Mouse (Mus musculus): ENCODE measurements around the gene Fbxl16. TPM values are rescaled to one million over a fixed set of nuclear protein-coding genes. Genes with fewer than 3 reads are reported as not detected.

The Fbxl16 gene
- polyA plus RNA-seq, 1 experiment from 2014 or later: 2.8 TPM

DNA sequence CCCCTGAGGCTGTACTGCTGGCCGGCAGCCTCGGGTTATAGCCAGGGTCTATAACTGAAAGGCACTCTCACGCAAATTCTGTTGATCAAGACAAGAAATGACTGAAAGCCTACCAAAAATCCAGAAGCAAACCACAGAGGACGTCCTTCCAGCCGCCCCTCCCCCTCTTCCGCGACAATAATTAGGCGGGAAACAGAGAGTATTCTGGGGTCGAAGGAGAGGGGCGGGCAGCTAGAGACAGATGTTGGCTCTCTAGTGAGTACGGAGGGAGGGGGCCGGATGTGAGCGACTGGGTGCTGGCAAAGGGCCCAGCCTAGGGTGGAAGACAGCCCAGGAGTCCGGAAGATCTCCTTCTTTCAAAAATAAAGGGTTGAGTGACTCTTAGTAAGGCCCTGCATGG lies 16.3 kb upstream of the Fbxl16 start, which contains the start of gene Fam173a:
Gene Fam173a (minus strand): TSS at position 287 of the 400 bp plus-strand sequence.
- no peaks in the 10 kb centered on the region for H3K27me3 ChIP-seq (ENCODE audit: control insufficient read depth, insufficient read depth, low read length)
- H3K27ac ChIP-seq (ENCODE audit: low read length): peak within 1 kb of the TSS; percentile 98
- peaks cover 37% of the 10 kb centered on the region for H3K4me1 ChIP-seq (ENCODE audit: control insufficient read depth, insufficient read depth, low read length)
- H3K4me2 ChIP-seq (ENCODE audit: low read depth, low read length): peak within 1 kb of the TSS; percentile 96
- peak within 1 kb of the TSS; percentile 93 for H3K4me3 ChIP-seq (replicated peaks; ENCODE audit: low read length)
- peak within 1 kb of the TSS; percentile 77 for H3K9ac ChIP-seq (ENCODE audit: low read length)
- H3K36me3 ChIP-seq (ENCODE audit: control insufficient read depth, insufficient read depth, low read length): 0 out of 2 replicates have a peak, but pooled peaks cover under 1% of the 10 kb centered on the region
- under 1% methylated on average over 14 of the region's 14 CpGs for WGBS
- peak; percentile 80 for ATAC-seq (ENCODE audit: insufficient read depth, low FRiP score)
- H3K9me3 ChIP-seq (replicated peaks; ENCODE audit: control insufficient read depth, low read length): no peaks in the 10 kb centered on the region

DNA sequence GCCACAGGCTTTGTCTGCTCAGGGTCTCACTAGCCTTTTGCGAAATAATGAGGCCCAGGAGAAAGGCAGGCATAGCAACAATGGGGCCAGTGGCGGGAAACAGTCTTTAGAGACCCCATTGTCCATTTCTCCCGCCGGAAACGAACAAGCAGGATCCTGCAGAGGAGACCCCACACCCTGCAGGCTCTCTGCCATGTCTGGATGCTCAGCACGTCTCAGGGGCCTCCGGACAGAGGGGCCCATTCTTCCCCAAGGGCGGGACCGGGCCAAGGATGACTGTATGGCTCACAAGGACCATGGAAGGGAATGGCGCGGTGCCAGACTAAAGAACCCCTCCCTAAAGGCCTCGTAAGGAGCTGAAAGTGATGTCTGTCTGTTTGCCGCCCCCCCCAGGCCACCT lies 14.7 kb upstream of the Fbxl16 start:
- no peak for ATAC-seq (ENCODE audit: insufficient read depth, low FRiP score)
- H3K4me3 ChIP-seq (replicated peaks; ENCODE audit: low read length): no peak overlapping the region
- H3K27me3 ChIP-seq (ENCODE audit: control insufficient read depth, insufficient read depth, low read length): no peaks in the 10 kb centered on the region
- H3K9ac ChIP-seq (ENCODE audit: low read length): no peak overlapping the region
- no peaks in the 10 kb centered on the region for H3K9me3 ChIP-seq (replicated peaks; ENCODE audit: control insufficient read depth, low read length)
- no peak overlapping the region for H3K4me2 ChIP-seq (ENCODE audit: low read depth, low read length)
- no peaks in the 10 kb centered on the region for H3K36me3 ChIP-seq (ENCODE audit: control insufficient read depth, insufficient read depth, low read length)
- H3K27ac ChIP-seq (ENCODE audit: low read length): 0 out of 2 replicates have a peak overlapping the region, but pooled peaks have one; percentile 17
- 71% methylated on average over 13 of the region's 13 CpGs for WGBS
- H3K4me1 ChIP-seq (ENCODE audit: control insufficient read depth, insufficient read depth, low read length): peaks cover 37% of the 10 kb centered on the region

DNA sequence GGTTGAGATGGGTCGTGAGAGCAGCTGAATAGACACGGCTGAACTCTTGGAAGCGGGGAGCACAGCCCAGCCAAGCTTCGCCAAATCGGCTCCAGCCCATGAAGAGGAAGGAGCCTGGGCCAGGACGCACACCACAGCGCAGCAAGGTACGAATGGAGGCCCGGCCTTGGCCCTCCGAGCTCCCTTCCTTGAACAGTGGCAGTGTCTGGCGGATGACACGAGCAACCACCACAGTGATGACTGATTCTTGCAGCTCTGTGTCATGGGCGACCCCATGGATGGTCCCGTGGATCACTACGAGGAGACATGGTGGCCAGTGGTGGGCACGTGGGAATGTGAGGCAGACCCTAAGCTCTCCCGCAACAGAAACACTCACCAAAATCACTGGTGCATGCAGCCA lies 13.9 kb upstream of the Fbxl16 start:
- peaks cover 37% of the 10 kb centered on the region for H3K4me1 ChIP-seq (ENCODE audit: control insufficient read depth, insufficient read depth, low read length)
- H3K4me3 ChIP-seq (replicated peaks; ENCODE audit: low read length): 0 out of 2 replicates have a peak overlapping the region, but pooled peaks have one; percentile 3
- no peaks in the 10 kb centered on the region for H3K9me3 ChIP-seq (replicated peaks; ENCODE audit: control insufficient read depth, low read length)
- WGBS: 88% methylated on average over 17 of the region's 17 CpGs
- no peaks in the 10 kb centered on the region for H3K36me3 ChIP-seq (ENCODE audit: control insufficient read depth, insufficient read depth, low read length)
- ATAC-seq (ENCODE audit: insufficient read depth, low FRiP score): no peak
- H3K9ac ChIP-seq (ENCODE audit: low read length): peak overlapping the region; percentile 80
- no peaks in the 10 kb centered on the region for H3K27me3 ChIP-seq (ENCODE audit: control insufficient read depth, insufficient read depth, low read length)
- no peak overlapping the region for H3K27ac ChIP-seq (ENCODE audit: low read length)
- peak overlapping the region; percentile 93; the same call in 1 of the 2 replicates for H3K4me2 ChIP-seq (ENCODE audit: low read depth, low read length)

DNA sequence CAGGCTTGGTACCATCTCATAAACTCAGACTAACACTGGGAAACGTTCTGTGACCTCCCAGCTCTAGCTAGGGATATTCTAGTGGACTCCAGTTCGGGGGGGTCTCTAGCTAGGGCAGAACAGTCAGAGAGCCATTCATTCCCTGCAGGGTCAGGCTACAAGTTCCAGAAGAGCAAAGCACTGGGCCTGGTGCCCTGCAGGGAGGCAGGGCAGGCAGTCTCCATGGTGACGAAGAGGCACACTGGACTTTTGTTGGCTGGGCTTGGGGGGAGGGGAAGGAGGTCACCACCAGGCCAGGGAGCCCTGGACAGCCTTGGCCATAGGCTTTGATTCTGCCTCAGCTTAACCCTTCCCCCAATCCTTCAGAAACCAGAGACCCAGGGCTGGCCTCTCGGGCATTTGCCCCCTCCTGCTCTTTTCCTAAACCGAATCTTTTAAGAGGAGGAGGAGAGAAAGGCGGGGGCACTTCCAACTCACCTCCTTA lies 13.2 kb upstream of the Fbxl16 start, which contains the start of gene AC134908.4:
Gene AC134908.4 (minus strand): TSS at position 51 of the 484 bp plus-strand sequence.
- H3K9ac ChIP-seq (ENCODE audit: low read length): peak within 1 kb of the TSS; percentile 80
- WGBS: 33% methylated on average over 6 of the region's 6 CpGs
- peaks cover 37% of the 10 kb centered on the region for H3K4me1 ChIP-seq (ENCODE audit: control insufficient read depth, insufficient read depth, low read length)
- H3K9me3 ChIP-seq (replicated peaks; ENCODE audit: control insufficient read depth, low read length): no peaks in the 10 kb centered on the region
- H3K4me3 ChIP-seq (replicated peaks; ENCODE audit: low read length): peak within 1 kb of the TSS; percentile 87
- peak within 1 kb of the TSS; percentile 27; the same call in 1 of the 2 replicates for H3K27ac ChIP-seq (ENCODE audit: low read length)
- H3K4me2 ChIP-seq (ENCODE audit: low read depth, low read length): peak within 1 kb of the TSS; percentile 93
- no peaks in the 10 kb centered on the region for H3K36me3 ChIP-seq (ENCODE audit: control insufficient read depth, insufficient read depth, low read length)
- H3K27me3 ChIP-seq (ENCODE audit: control insufficient read depth, insufficient read depth, low read length): no peaks in the 10 kb centered on the region
- no peak for ATAC-seq (ENCODE audit: insufficient read depth, low FRiP score)

DNA sequence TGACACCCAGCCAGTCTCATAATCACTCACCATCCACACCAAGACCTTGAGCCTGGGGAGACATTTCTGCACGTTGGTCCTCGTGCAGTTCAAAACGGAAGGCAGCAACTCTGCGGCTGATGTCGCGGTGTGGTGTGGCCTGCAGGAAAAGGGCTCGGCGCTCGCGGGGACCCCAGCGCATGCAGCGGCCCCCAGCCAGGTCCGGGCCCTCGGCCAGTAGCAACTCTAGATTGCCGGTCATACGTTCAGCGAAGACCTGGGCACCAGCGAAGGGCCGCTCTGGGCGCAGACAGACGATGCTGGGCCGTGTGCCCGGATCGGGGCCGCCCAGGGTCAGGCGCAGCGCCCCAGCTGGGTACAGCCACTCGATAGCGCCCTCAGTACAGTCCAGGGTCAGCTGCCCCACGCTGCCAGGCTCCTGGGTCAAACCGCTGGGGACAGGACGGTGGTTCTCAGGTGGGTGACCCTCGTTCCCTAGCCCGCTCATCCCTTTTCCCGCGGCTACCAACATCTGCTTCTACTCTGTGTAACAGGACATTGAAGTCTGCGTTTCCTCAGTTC lies 12.6 kb upstream of the Fbxl16 start:
- Histone ChIP-seq H3K4me1 (ENCODE audit: control insufficient read depth, insufficient read depth, low read length) (peaks cover 35% of the 10 kb centered on the region), H3K4me3 (replicated peaks; ENCODE audit: low read length) (peak overlapping the region; percentile 87), H3K9ac (ENCODE audit: low read length) (peak overlapping the region; percentile 80), H3K4me2 (ENCODE audit: low read depth, low read length) (peak overlapping the region; percentile 93), H3K9me3 (replicated peaks; ENCODE audit: control insufficient read depth, low read length) (no peaks in the 10 kb centered on the region), H3K27ac (ENCODE audit: low read length) (peak overlapping the region; percentile 27; the same call in 1 of the 2 replicates), H3K27me3 (ENCODE audit: control insufficient read depth, insufficient read depth, low read length) (no peaks in the 10 kb centered on the region), H3K36me3 (ENCODE audit: control insufficient read depth, insufficient read depth, low read length) (no peaks in the 10 kb centered on the region)
- no peak for ATAC-seq (ENCODE audit: insufficient read depth, low FRiP score)
- WGBS: 1% methylated on average over 37 of the region's 37 CpGs

DNA sequence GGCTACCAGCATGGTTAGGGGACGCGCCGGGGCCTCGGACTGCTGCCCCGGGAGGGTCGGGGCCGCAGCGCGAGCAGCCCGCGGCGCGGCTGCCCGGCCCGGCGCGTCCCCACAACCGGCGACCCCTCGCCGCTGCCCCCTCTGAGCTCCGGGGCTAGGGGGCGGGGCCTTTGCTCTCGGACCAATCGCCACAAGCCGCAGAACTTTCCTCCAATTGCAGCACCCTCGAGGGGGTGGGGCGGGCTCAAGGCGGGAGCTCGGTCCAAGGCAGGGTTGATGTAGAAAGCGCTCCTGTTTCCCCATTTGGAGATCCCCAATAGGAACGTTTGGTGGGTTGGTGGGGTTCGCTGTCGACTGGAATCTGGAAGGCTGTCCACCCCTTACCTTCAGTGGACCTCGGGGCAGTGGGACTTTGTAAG lies 11.9 kb upstream of the Fbxl16 start, which contains the start of gene Metrn:
Gene Metrn (minus strand): TSS at position 186 of the 419 bp plus-strand sequence.
- Histone ChIP-seq H3K9me3 (replicated peaks; ENCODE audit: control insufficient read depth, low read length) (no peaks in the 10 kb centered on the region), H3K4me3 (replicated peaks; ENCODE audit: low read length) (peak within 1 kb of the TSS; percentile 87), H3K4me1 (ENCODE audit: control insufficient read depth, insufficient read depth, low read length) (peaks cover 31% of the 10 kb centered on the region), H3K36me3 (ENCODE audit: control insufficient read depth, insufficient read depth, low read length) (no peaks in the 10 kb centered on the region), H3K9ac (ENCODE audit: low read length) (peak within 1 kb of the TSS; percentile 80), H3K4me2 (ENCODE audit: low read depth, low read length) (peak within 1 kb of the TSS; percentile 93), H3K27me3 (ENCODE audit: control insufficient read depth, insufficient read depth, low read length) (no peaks in the 10 kb centered on the region), H3K27ac (ENCODE audit: low read length) (peak within 1 kb of the TSS; percentile 27)
- under 1% methylated on average over 35 of the region's 35 CpGs for WGBS
- ATAC-seq (ENCODE audit: insufficient read depth, low FRiP score): peak; percentile 76

DNA sequence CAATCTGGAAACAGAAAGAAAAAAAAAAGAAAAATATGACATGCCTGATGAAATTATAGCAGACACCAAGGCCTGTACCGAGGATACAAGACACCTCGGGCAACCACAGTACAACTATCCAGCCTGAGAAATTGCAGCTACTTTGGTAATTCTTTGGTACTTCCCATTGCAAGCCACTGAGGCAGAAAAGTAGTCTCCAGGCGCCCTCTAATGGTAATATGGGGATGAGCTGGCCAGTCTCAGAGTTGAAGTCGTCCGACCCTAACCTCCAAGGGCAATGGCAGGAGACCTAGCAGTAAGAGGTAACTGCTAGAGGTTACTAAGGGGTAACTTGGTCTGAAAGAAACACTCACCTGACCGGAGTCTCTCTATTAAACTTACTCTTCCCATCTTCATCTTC lies 7.9 kb upstream of the Fbxl16 start:
- Histone ChIP-seq H3K4me3 (replicated peaks; ENCODE audit: low read length) (no peak overlapping the region), H3K9ac (ENCODE audit: low read length) (no peak overlapping the region), H3K27me3 (ENCODE audit: control insufficient read depth, insufficient read depth, low read length) (peaks cover 2% of the 10 kb centered on the region; the same call in 1 of the 2 replicates), H3K36me3 (ENCODE audit: control insufficient read depth, insufficient read depth, low read length) (no peaks in the 10 kb centered on the region), H3K4me2 (ENCODE audit: low read depth, low read length) (no peak overlapping the region), H3K9me3 (replicated peaks; ENCODE audit: control insufficient read depth, low read length) (no peaks in the 10 kb centered on the region), H3K27ac (ENCODE audit: low read length) (no peak overlapping the region), H3K4me1 (ENCODE audit: control insufficient read depth, insufficient read depth, low read length) (peaks cover 5% of the 10 kb centered on the region)
- 0 out of 2 replicates have a peak, but pooled peaks have one; percentile 48 for ATAC-seq (ENCODE audit: insufficient read depth, low FRiP score)
- 9% methylated on average over 6 of the region's 6 CpGs for WGBS

DNA sequence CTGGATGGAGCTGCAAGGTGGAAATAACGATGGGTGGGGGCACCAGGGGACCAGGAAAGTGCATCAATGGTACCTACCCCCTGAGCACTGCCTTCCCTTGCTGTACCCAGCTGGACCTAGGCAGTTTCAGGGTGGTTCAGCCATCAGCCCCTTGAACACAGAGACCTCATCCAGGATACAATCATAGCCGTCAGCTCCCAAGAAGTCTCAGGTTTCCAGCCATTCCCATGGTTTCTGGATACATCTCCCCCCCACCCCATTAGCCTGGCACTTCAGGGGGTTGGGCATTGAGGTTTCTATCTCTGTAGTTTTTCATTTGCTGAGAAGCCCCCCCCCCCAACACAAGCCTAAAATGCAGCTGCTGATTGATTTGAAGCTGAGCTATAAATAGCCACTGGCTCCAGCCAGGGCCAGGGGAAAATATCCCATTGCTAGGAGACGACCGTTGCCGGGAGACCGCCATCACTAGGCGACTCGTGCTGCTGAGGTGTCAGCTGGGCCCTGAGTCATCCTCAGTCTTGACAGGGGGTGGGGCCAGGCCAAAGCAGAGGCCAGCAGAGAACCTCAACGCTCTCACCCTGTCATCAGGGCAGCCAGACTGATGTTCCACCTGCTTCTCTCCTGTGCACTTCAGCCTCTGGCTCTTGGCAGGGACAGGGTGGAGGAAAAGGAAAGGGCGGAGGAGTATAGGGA lies 5.9 kb upstream of the Fbxl16 start:
- no peaks in the 10 kb centered on the region for H3K36me3 ChIP-seq (ENCODE audit: control insufficient read depth, insufficient read depth, low read length)
- WGBS: 12% methylated on average over 10 of the region's 10 CpGs
- H3K4me2 ChIP-seq (ENCODE audit: low read depth, low read length): no peak overlapping the region
- H3K27ac ChIP-seq (ENCODE audit: low read length): no peak overlapping the region
- H3K9ac ChIP-seq (ENCODE audit: low read length): peak overlapping the region; percentile 7; the same call in 1 of the 2 replicates
- H3K9me3 ChIP-seq (replicated peaks; ENCODE audit: control insufficient read depth, low read length): no peaks in the 10 kb centered on the region
- no peak overlapping the region for H3K4me3 ChIP-seq (replicated peaks; ENCODE audit: low read length)
- H3K4me1 ChIP-seq (ENCODE audit: control insufficient read depth, insufficient read depth, low read length): no peaks in the 10 kb centered on the region
- peak; percentile 71; the same call in 1 of the 2 replicates for ATAC-seq (ENCODE audit: insufficient read depth, low FRiP score)
- H3K27me3 ChIP-seq (ENCODE audit: control insufficient read depth, insufficient read depth, low read length): peaks cover 3% of the 10 kb centered on the region

DNA sequence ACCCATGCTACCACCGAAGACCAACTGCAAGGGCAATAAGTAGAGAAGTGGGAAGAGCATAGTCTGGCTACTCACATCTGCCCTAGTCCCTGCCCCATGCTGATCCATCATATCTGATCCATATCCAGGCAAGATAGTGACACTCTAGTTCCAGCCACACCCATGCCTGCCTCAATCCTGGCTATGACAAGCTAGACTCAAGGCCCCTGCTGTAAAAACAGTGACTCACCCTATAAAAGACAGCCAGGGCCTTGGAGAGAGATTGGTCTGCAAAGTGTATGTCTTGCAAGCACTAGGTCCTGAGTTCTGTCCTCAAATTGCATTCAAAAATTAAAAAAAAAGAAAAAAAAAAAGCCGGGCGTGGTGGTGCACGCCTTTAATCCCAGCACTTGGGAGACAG lies 2.4 kb upstream of the Fbxl16 start:
- Histone ChIP-seq H3K4me1 (ENCODE audit: control insufficient read depth, insufficient read depth, low read length) (0 out of 2 replicates have a peak, but pooled peaks cover 2% of the 10 kb centered on the region), H3K27ac (ENCODE audit: low read length) (no peak overlapping the region), H3K27me3 (ENCODE audit: control insufficient read depth, insufficient read depth, low read length) (peaks cover 29% of the 10 kb centered on the region), H3K4me3 (replicated peaks; ENCODE audit: low read length) (no peak overlapping the region), H3K9me3 (replicated peaks; ENCODE audit: control insufficient read depth, low read length) (no peaks in the 10 kb centered on the region), H3K36me3 (ENCODE audit: control insufficient read depth, insufficient read depth, low read length) (no peaks in the 10 kb centered on the region), H3K4me2 (ENCODE audit: low read depth, low read length) (no peak overlapping the region), H3K9ac (ENCODE audit: low read length) (no peak overlapping the region)
- no peak for ATAC-seq (ENCODE audit: insufficient read depth, low FRiP score)
- WGBS: 78% methylated on average over 4 of the region's 4 CpGs

Data from stomach, embryonic 16.5 days (tissue).